Mouse (Mus musculus) liver, embryonic 15.5 days (tissue): ENCODE measurements at regions not wholly inside any gene's neighbourhood (a gene's known extent, or its start where the extent isn't known, plus 50 kb on each side); places are given as distances from the start of the nearest gene placed in this dataset.
"Not testable (repeated sequence)": the region's sequence is repeated elsewhere in the genome, so short reads cannot be mapped to it uniquely, and the experiment has no call there.

Source experiments
- ATAC-seq: fragments of 200-750 bp; cut with Nextera tagmentation; 2 replicates; pipeline ENCODE4 v1.8.0; 2017; ENCODE audit warnings: moderate number of reproducible peaks, mild to moderate bottlenecking, moderate library complexity; ENCODE audit not compliant: insufficient read depth
- H3K27ac ChIP-seq: fragments of 300-500 bp; sonication (generic); replicated peaks from 2 replicates; pipeline ENCODE4 v1.5.1; 2015; ENCODE audit warnings: mild to moderate bottlenecking, inconsistent platforms
- H3K27me3 ChIP-seq: fragments of 300-500 bp; sonication (generic); 2 replicates; pipeline ENCODE4 v1.6.1; 2015; ENCODE audit warnings: mild to moderate bottlenecking, inconsistent platforms
- H3K36me3 ChIP-seq: fragments of 300-500 bp; sonication (generic); replicated peaks from 2 replicates; pipeline ENCODE4 v1.6.1; 2015; ENCODE audit warnings: moderate library complexity, mild to moderate bottlenecking, inconsistent platforms
- H3K4me1 ChIP-seq: fragments of 300-500 bp; sonication (generic); replicated peaks from 2 replicates; pipeline ENCODE4 v1.6.1; 2015; ENCODE audit warnings: inconsistent platforms
- H3K4me2 ChIP-seq: fragments of 300-500 bp; sonication (generic); 2 replicates; pipeline ENCODE4 v1.6.1; 2015; ENCODE audit warnings: moderate library complexity, mild to moderate bottlenecking, inconsistent platforms
- H3K4me3 ChIP-seq: fragments of 300-500 bp; sonication (generic); replicated peaks from 2 replicates; pipeline ENCODE4 v1.5.1; 2015; ENCODE audit warnings: mild to moderate bottlenecking, inconsistent platforms
- H3K9ac ChIP-seq: fragments of 300-500 bp; sonication (generic); 2 replicates; pipeline ENCODE4 v1.6.1; 2015; ENCODE audit warnings: moderate library complexity, mild to moderate bottlenecking, inconsistent platforms
- H3K9me3 ChIP-seq: fragments of 300-500 bp; sonication (generic); replicated peaks from 2 replicates; pipeline ENCODE4 v1.6.1; 2016; ENCODE audit warnings: inconsistent platforms
- WGBS: fragments of 180-500 bp; shearing (Covaris S2); methylation state at CpG from one replicate; pipeline ENCODE4 v1.1.7; 2015; ENCODE audit warnings: mixed read lengths; ENCODE audit not compliant: insufficient replicate concordance; 5-methylcytosine and 5-hydroxymethylcytosine counted together

DNA sequence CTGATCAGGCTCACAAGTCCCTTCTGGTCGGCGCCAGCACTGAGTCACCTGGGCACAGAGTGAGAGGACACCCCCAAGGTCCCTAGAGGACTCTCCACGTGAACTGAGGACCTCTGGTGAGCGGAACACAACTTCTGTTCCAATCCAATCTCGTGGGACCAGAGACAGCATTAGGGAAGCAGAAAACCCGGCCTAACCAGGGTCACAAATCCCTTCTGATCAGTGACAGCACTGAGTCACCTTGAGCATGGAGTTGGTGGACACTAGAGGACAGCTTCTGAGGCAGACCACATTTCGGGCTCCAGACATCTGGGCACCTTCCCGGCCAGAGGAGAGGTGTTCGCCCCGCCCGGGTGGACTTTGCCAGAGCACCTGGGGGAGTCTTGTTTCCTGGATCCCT is 412.3 kb upstream of the Arid1b start:
- Histone ChIP-seq H3K27me3 (no peaks in the 10 kb centered on the region), H3K4me3 (no peak overlapping the region), H3K9me3 (no peaks in the 10 kb centered on the region), H3K27ac (no peak overlapping the region), H3K9ac (no peak overlapping the region), H3K4me1 (no peaks in the 10 kb centered on the region), H3K36me3 (no peaks in the 10 kb centered on the region), H3K4me2 (no peak overlapping the region)
- no peak for ATAC-seq
- 63% methylated on average over 11 of the region's 11 CpGs for whole genome bisulfite sequencing

DNA sequence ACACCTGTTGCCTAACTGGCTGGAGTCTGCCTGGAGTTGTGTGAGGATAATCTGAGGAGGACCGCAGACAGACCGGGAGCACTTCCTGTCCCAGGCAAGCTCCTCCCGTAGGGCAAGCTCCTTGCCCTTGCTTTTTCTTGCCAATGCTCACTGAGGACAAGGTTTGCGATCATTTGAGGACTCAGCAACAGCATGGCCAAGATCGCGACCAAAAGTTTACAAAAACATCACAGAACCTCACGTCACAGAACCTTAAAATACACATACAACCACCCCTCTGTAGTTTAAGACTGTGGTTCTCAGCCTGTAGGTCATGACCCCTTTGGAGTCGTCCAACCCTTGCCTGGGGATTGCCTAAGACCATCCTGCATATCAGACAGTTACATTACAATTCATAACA is 383.7 kb upstream of the Arid1b start:
- 59% methylated on average over 8 of the region's 8 CpGs for WGBS
- Histone ChIP-seq H3K27ac (no peak overlapping the region), H3K27me3 (no peaks in the 10 kb centered on the region), H3K9ac (no peak overlapping the region), H3K4me2 (no peak overlapping the region), H3K4me1 (no peaks in the 10 kb centered on the region), H3K9me3 (no peaks in the 10 kb centered on the region), H3K4me3 (no peak overlapping the region), H3K36me3 (no peaks in the 10 kb centered on the region)
- ATAC-seq, result no peak

DNA sequence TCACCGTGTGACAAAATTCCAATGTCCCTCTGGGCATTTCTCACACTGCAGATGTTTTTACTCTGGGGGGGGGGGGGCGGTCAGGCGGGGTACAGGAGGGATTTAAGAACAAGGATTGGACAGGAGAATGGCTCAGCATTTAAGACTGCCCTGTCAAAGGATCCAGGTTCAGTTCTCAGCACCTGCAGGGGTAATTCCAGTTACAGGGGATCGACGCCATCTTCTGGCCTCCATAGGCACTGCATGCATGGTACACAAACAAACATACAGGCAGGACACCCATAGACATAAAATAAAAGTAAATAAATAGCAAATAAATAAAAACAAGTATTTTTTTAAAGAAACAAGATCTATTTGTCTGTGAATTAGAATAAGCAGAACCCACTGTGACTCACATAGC is 383.1 kb upstream of the Arid1b start:
- Histone ChIP-seq H3K27me3 (no peaks in the 10 kb centered on the region), H3K27ac (no peak overlapping the region), H3K9ac (no peak overlapping the region), H3K4me3 (no peak overlapping the region), H3K9me3 (no peaks in the 10 kb centered on the region), H3K4me2 (no peak overlapping the region), H3K4me1 (no peaks in the 10 kb centered on the region), H3K36me3 (no peaks in the 10 kb centered on the region)
- 75% methylated on average over 5 of the region's 5 CpGs for WGBS
- no peak for ATAC-seq

DNA sequence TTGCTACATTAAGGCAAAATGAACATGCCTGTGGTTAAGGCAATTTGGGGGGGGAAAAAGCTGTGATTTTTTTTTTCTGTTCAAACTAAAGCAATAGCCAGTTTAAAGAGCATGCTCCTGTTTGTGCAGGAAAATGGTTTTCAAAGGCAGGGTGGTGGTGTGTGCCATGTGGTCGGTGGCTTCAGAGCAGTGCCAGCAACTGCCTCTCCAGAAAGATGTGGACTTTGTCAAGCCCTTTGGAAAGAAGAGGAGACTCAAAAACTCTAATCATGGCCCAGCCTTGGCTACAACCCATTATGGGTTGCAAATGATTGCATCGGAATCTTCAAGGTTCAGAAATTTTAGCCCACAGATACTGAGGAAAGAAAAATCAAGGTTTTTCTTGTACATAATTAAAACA is 382.4 kb upstream of the Arid1b start:
- H3K27me3 ChIP-seq, result no peaks in the 10 kb centered on the region
- no peaks in the 10 kb centered on the region for H3K9me3 ChIP-seq
- no peak overlapping the region for H3K4me3 ChIP-seq
- no peak overlapping the region for H3K4me2 ChIP-seq
- H3K36me3 ChIP-seq, result no peaks in the 10 kb centered on the region
- no peak for ATAC-seq
- WGBS, result 68% methylated on average over 2 of the region's 2 CpGs
- H3K9ac ChIP-seq, result no peak overlapping the region
- no peaks in the 10 kb centered on the region for H3K4me1 ChIP-seq
- H3K27ac ChIP-seq, result no peak overlapping the region

DNA sequence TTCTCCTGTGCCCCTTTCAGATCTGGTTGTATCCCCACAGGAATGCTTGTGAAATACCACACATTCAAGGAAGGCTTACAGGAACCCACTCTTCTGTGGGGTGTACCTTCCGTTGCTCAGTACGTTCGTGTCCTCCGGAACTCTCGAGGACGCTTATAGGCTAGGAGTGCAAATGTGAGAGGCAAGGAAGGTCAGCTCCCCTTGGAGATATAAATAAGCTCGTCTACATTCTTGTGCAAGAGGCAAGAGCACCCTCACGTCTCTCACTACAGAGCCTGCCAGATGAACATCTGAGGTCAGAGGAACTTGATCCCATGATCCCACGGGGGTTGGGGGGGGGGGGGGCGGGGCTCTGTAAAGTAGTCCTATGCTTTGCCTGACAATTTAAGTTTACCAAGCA is 382.0 kb upstream of the Arid1b start:
- H3K4me2 ChIP-seq, result no peak overlapping the region
- no peaks in the 10 kb centered on the region for H3K4me1 ChIP-seq
- H3K27me3 ChIP-seq, result no peaks in the 10 kb centered on the region
- no peaks in the 10 kb centered on the region for H3K9me3 ChIP-seq
- no peak overlapping the region for H3K4me3 ChIP-seq
- no peak overlapping the region for H3K27ac ChIP-seq
- no peak for ATAC-seq
- WGBS, result 56% methylated on average over 10 of the region's 10 CpGs
- no peaks in the 10 kb centered on the region for H3K36me3 ChIP-seq
- H3K9ac ChIP-seq, result no peak overlapping the region

DNA sequence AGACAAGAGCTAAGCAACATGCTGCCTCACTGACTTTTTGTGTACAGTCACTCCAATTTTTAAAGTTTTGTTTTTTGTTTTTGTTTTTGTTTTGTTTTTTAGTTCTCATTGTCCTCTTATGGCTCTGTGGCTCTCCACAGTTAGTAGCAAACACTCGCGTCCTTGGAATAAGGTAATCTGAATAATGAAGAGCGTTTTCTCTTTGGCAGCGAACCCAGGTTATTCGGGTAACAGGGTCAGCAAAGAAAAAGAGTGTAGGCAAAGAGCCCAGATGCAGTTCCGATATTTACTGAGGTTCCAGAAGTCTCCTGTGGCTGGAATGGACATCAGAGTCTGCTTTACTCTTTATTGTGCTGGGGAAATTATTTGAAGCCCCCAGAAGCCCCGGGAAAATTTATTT is 381.4 kb upstream of the Arid1b start:
- 68% methylated on average over 7 of the region's 7 CpGs for WGBS
- H3K9me3 ChIP-seq, result no peaks in the 10 kb centered on the region
- no peaks in the 10 kb centered on the region for H3K4me1 ChIP-seq
- no peaks in the 10 kb centered on the region for H3K36me3 ChIP-seq
- no peak overlapping the region for H3K9ac ChIP-seq
- H3K27ac ChIP-seq, result no peak overlapping the region
- H3K4me2 ChIP-seq, result no peak overlapping the region
- ATAC-seq, result no peak
- H3K4me3 ChIP-seq, result no peak overlapping the region
- no peaks in the 10 kb centered on the region for H3K27me3 ChIP-seq

DNA sequence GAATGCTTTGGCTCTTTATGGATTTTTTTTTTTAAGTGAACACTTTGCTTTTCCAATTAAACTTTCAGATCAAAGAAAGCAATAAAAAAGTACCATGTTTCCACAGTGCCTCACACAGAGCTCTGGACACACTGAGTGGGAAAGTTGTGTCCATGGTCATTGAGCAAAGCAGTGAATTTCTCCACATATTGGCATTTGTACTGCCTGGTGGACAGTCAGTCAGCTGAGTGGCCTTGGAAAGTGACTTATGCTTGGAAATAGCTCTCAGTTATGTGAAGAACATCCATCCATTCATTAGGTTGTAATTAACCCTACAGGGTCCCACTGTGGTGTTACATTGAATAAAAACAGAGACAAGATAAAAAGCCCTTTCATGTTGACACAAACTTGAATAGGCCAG is 373.8 kb upstream of the Arid1b start:
- Histone ChIP-seq H3K4me1 (no peaks in the 10 kb centered on the region), H3K9me3 (no peaks in the 10 kb centered on the region), H3K4me3 (no peak overlapping the region), H3K27me3 (no peaks in the 10 kb centered on the region), H3K9ac (no peak overlapping the region), H3K4me2 (no peak overlapping the region), H3K36me3 (no peaks in the 10 kb centered on the region), H3K27ac (no peak overlapping the region)
- no peak for ATAC-seq

DNA sequence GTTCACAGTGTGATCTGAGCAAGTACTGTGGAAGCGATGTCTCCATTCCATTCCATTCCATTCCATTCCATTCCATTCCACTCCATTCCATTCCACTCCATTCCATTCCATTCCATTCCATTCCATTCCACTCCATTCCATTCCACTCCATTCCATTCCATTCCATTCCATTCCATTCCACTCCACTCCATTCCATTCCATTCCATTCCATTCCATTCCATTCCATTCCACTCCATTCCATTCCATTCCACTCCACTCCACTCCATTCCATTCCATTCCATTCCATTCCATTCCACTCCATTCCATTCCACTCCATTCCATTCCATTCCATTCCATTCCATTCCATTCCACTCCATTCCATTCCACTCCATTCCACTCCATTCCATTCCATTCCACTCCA is 368.0 kb upstream of the Arid1b start:
- not testable (repeated sequence) for ATAC-seq
- 56% methylated on average over 1 of the region's 1 CpGs for WGBS

DNA sequence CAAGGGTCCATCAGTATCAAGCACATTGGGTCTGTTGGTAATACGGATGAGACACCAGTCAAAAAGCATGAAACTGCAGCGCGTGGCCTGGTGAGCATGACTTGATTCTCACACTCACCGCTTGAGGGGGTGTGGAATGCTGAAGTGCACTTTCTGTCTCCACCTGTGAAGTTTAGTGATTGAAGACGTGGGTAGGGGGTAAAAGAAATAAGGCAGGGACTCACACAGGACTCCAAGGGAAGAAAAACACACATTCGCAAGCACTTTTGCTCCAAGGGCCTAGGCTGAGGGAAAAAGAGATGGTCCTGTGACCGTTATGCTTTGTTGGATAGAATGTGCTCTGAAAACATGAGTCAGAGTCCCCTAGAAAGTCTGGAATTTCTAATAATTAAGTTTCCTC is 366.6 kb upstream of the Arid1b start:
- H3K27ac ChIP-seq, result no peak overlapping the region
- no peaks in the 10 kb centered on the region for H3K9me3 ChIP-seq
- WGBS, result 71% methylated on average over 7 of the region's 7 CpGs
- no peak for ATAC-seq
- no peak overlapping the region for H3K4me3 ChIP-seq
- no peaks in the 10 kb centered on the region for H3K4me1 ChIP-seq
- H3K9ac ChIP-seq, result no peak overlapping the region
- no peaks in the 10 kb centered on the region for H3K27me3 ChIP-seq
- no peak overlapping the region for H3K4me2 ChIP-seq
- H3K36me3 ChIP-seq, result no peaks in the 10 kb centered on the region

More for the DNA sequence above, 368.0 kb upstream of the Arid1b start:
- H3K4me1 ChIP-seq, H3K9ac ChIP-seq, H3K9me3 ChIP-seq, H3K36me3 ChIP-seq, H3K27me3 ChIP-seq, H3K4me2 ChIP-seq, H3K27ac ChIP-seq, H3K4me3 ChIP-seq: not testable (repeated sequence)

DNA sequence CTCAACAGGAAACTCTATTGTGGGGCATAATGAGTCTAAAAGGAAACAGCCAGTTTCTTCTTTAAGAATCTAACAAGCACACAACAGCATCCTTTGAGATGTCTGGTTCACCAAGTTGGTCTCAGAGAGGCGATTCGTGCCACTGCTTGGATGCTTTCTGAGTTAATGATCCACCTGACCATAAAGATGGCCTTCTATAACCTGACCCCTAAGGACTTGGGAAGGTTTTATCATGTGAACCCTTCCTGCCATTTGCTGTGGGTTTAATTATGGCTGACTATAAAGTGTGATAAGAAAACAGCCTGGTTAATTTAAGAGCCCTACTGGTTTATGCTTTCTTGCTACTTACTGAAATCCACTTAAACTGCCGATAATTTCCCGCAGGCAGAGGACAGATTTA is 363.0 kb upstream of the Arid1b start:
- H3K4me3 ChIP-seq, result no peak overlapping the region
- 63% methylated on average over 4 of the region's 4 CpGs for WGBS
- no peak overlapping the region for H3K27ac ChIP-seq
- H3K4me1 ChIP-seq, result no peaks in the 10 kb centered on the region
- H3K36me3 ChIP-seq, result no peaks in the 10 kb centered on the region
- no peaks in the 10 kb centered on the region for H3K9me3 ChIP-seq
- no peaks in the 10 kb centered on the region for H3K27me3 ChIP-seq
- H3K9ac ChIP-seq, result no peak overlapping the region
- no peak for ATAC-seq
- H3K4me2 ChIP-seq, result no peak overlapping the region

DNA sequence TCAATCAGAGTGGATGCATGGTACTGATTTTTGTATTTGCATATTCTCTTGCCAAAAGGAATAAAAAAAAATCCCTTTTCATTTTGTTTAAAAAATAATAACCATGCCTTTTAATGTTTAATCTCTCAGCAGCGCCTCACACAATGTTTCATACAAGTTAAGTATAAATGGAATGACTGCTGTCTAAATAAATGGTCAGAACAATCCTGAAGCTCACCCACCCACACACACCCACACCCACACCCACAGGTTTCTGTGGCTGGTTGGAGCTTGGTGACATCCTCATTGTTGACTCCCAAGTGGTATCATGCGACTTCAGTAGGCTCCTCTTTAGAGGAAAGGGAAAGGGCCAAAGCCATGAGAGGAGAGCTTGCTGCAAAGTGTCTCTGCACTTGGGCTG is 361.6 kb upstream of the Arid1b start:
- Histone ChIP-seq H3K4me1 (no peaks in the 10 kb centered on the region), H3K27ac (no peak overlapping the region), H3K27me3 (no peaks in the 10 kb centered on the region), H3K4me2 (no peak overlapping the region), H3K36me3 (no peaks in the 10 kb centered on the region), H3K4me3 (no peak overlapping the region), H3K9me3 (no peaks in the 10 kb centered on the region), H3K9ac (no peak overlapping the region)
- ATAC-seq, result no peak
- 54% methylated on average over 2 of the region's 2 CpGs for WGBS

DNA sequence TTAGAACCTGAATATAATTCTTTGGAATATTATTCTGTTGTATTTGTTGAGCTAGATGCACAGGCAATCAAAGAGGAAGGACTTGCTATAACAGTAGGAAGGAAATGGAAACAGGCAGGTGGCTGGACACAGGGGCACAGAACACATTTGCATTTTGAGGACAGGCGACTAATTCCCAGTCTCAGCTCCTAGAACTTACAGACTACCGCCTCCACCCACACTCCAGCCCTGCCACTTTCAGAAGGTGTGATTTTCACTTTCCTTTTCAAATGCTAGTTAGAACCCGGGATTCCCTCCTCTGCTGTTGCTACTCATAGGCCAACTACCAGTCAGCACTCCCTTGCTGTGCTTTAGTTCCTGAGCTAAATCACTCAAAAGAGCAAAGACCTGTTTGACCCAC is 360.4 kb upstream of the Arid1b start:
- Histone ChIP-seq H3K4me3 (no peak overlapping the region), H3K4me2 (no peak overlapping the region), H3K27me3 (no peaks in the 10 kb centered on the region), H3K36me3 (no peaks in the 10 kb centered on the region), H3K27ac (no peak overlapping the region), H3K9me3 (no peaks in the 10 kb centered on the region), H3K4me1 (no peaks in the 10 kb centered on the region), H3K9ac (no peak overlapping the region)
- ATAC-seq, result no peak
- 47% methylated on average over 3 of the region's 3 CpGs for WGBS
